21 mouse cellular contexts compared by ENCODE assay signal in the genomic region with DNA sequence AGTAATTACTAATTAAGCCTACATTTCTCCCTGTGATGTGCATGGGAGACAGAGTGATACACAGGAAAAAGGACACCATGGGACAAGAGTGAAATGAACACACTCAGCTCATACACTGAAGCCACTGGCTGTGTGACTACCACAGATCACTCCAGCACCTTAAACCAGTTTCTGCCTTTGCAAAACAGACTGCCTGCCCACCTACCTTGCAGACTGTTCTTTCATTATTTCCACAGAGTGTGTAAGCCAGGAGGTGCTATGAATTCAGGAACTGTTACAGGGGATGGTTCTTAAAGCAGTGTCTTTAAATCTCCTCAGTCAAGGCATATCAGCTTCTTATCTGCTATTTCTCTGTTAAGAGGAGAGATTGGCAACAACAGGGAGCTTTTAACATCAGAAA.
DNase-seq lines count a peak whose midpoint lies in the region; TF ChIP-seq lines count a peak whose summit lies in the region.
"Had no signal": no experiment of that assay in that cellular context is flagged by ENCODE, and none has a peak within 500 bp of the region (broad histone marks: within the 10 kb centered on the region; RNA-seq: fewer than 3 reads in every experiment).

No protein-coding gene starts in this region.

- DNase-seq in left cerebral cortex, adult 2 months (ENCODE audit: extremely low spot score in 1 of 2, low spot score in 2 of 2) = no peak
- DNase-seq in left cerebral cortex, postnatal 14 days (ENCODE audit: low spot score in 2 of 2) = no peak
- DNase-seq in right cerebral cortex, adult 2 months (ENCODE audit: low spot score in 2 of 2) = peak; percentile 28 to 31
- DNase-seq in right cerebral cortex, postnatal 25 days = no peak
- DNase-seq in adrenal gland, postnatal 36 days = no peak
- DNase-seq: adrenal gland, adult 2 months; adrenal gland, postnatal 10 days; adrenal gland, postnatal 25 days; cerebellum, adult 11 months; cerebellum, adult 18-20 months; cerebellum, adult 8-10 months; cerebellum, adult 9-11 months; cerebellum, postnatal 14 days; cerebellum, postnatal 36 days; embryo, embryonic 11 days had no signal

- H3K27ac ChIP-seq in left cerebral cortex, adult 2 months = peak overlapping the region; percentile 25; the same call in 1 of the 2 replicates
- peak overlapping the region; percentile 55; the same call in 1 of the 2 replicates for H3K27ac ChIP-seq in olfactory bulb, adult 2 months (ENCODE audit: insufficient read depth, low read depth, low read length)
- H3K27ac ChIP-seq: embryonic facial prominence, embryonic 13.5 days; embryonic facial prominence, embryonic 15.5 days; forebrain, embryonic 10.5 days; forebrain, embryonic 12.5 days had no signal

- TF ChIP-seq CTCF in left cerebral cortex, adult 2 months (IDR thresholded peaks at IDR 0.05) = no peak
- TF ChIP-seq CTCF in olfactory bulb, adult 2 months (IDR thresholded peaks at IDR 0.05; ENCODE audit: insufficient read depth, low read depth, low read length) = no peak

- no peak overlapping the region for H3K4me3 ChIP-seq in left cerebral cortex, adult 2 months
- H3K4me3 ChIP-seq in olfactory bulb, adult 2 months (ENCODE audit: insufficient read depth, low read depth, low read length) = no peak overlapping the region
- H3K4me3 ChIP-seq: embryonic facial prominence, embryonic 13.5 days; embryonic facial prominence, embryonic 15.5 days; erythroblast, embryonic 14.5 days; forebrain, embryonic 10.5 days; forebrain, embryonic 12.5 days had no signal

- no peak for TF ChIP-seq POLR2A in olfactory bulb, adult 2 months (IDR thresholded peaks at IDR 0.05; ENCODE audit: insufficient read depth, low read depth, low read length)

- H3K4me1 ChIP-seq in olfactory bulb, adult 2 months (ENCODE audit: control insufficient read depth, insufficient read depth, low read length) = no peaks in the 10 kb centered on the region
- H3K4me1 ChIP-seq: embryonic facial prominence, embryonic 13.5 days; embryonic facial prominence, embryonic 15.5 days; forebrain, embryonic 10.5 days; forebrain, embryonic 12.5 days had no signal

- intact Hi-C loops in left cerebral cortex, adult 2 months (cut with DNase I) = no loop called here
- intact Hi-C loops in left cerebral cortex, postnatal 14 days (cut with DNase I) = no loop called here

Comparison
In these comparisons a context has a peak if more than half of its experiments do, and no peak if none do; other contexts are left out.
1. DNase-seq: peak in right cerebral cortex, adult 2 months (2 of 2); none in left cerebral cortex, adult 2 months (0 of 2), left cerebral cortex, postnatal 14 days (0 of 2), right cerebral cortex, postnatal 25 days (single experiment) and adrenal gland, postnatal 36 days (0 of 2).